Mouse (Mus musculus) bone marrow macrophage, adult 2 months (primary cell): ENCODE data around the gene Thnsl1.

Experiments used
- CTCF ChIP-seq: IDR thresholded peaks from 2 replicates; pipeline ENCODE4 v1.5.1; 2012; ENCODE audit warnings: low read depth, mild to moderate bottlenecking, low read length, moderate library complexity
- POLR2A ChIP-seq: IDR thresholded peaks from 2 replicates; pipeline ENCODE4 v1.6.1; 2012; ENCODE audit warnings: mild to moderate bottlenecking, low read depth, low read length, borderline replicate concordance

DNA sequence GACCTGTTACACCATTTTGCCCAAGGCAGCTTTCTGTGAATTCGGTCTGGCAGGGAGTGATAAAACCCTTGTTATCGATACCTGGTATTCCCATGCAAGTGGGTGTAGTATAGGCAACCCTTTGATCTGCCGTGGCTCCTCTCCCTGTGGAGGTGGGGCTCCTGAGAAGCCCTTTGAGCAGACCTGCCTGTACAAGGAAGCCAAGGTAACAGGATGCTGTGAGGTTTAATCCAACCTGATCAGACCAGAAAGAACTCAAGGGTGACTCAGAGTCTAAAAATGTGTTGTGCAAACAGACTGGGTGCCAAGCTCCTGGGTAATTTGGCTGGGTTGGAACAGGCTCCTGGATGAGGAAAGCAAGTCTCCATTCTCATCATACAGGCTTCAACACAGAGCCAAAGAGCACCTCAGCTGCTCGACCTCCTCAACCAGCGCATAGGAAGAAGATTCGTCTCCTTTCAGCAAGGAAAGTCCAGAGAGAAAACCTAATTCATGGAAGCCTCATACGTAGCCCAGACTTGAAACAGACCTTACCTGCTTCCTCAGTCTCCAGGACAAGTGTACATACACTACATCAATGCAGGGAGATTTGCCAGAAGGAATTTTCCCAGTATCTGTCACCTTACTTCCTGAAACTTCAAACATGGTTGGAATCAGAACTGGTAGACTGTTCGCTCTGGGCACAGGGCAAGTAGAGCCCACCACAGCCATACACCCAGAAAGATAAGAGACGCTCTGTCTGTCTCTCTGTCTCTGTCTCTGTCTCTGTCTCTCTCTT lies 29.5 kb downstream of the Thnsl1 start:
- no peak for TF ChIP-seq CTCF
- TF ChIP-seq POLR2A: no peak
